ENCODE assay signal across 11 mouse cellular contexts in the genomic region with DNA sequence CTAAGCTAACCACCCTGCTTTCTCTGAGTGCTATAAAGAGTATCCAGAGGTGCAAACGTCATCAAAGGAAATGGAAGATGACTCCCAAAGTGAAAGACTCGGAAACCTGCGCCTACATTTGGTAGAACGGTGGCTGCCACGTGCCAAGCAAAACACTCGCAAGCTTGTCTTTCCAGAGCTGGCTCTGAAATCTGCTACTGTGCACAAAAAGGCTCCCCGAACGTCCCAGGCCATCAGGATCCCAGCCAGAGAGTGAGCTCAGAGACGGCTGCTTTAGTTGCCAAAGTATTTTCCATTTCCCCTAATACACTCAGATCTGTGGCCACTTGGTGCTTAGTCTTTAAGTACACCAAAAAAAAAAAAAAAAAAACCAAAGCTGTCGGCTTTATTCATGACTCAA. TPM values are rescaled to one million over a fixed set of nuclear protein-coding genes. Genes with fewer than 3 reads are reported as not detected.
DNase-seq lines count a peak whose midpoint lies in the region; ATAC-seq and TF ChIP-seq lines count a peak whose summit lies in the region.
"Had no signal": no experiment of that assay in that cellular context is flagged by ENCODE, and none has a peak within 500 bp of the region (broad histone marks: within the 10 kb centered on the region; RNA-seq: fewer than 3 reads in every experiment).

No protein-coding gene starts in this region.

- no peak overlapping the region for H3K4me2 ChIP-seq in kidney, embryonic 14.5 days (replicated peaks; ENCODE audit: low read depth, low read length)
- no peak overlapping the region for H3K4me2 ChIP-seq in stomach, postnatal 0 days (replicated peaks; ENCODE audit: low read depth)
- H3K4me2 ChIP-seq: embryonic facial prominence, embryonic 12.5 days; liver, embryonic 13.5 days; midbrain, embryonic 12.5 days had no signal

- peaks cover 14% of the 10 kb centered on the region for H3K4me1 ChIP-seq in kidney, embryonic 14.5 days (ENCODE audit: control insufficient read depth, insufficient read depth, low read length)
- no peaks in the 10 kb centered on the region for H3K4me1 ChIP-seq in stomach, postnatal 0 days (replicated peaks; ENCODE audit: control insufficient read depth, insufficient read depth)
- H3K4me1 ChIP-seq: liver, embryonic 13.5 days had no signal

- no peak overlapping the region for H3K4me3 ChIP-seq in kidney, embryonic 14.5 days (ENCODE audit: low read length)
- no peak overlapping the region for H3K4me3 ChIP-seq in stomach, postnatal 0 days (ENCODE audit: low read depth, low read length)
- H3K4me3 ChIP-seq: embryonic facial prominence, embryonic 12.5 days; liver, embryonic 13.5 days; midbrain, embryonic 12.5 days had no signal

- no peaks in the 10 kb centered on the region for H3K27me3 ChIP-seq in kidney, embryonic 14.5 days (ENCODE audit: control insufficient read depth, insufficient read depth, low read length)
- H3K27me3 ChIP-seq in stomach, postnatal 0 days (ENCODE audit: control insufficient read depth, insufficient read depth, low read length) = no peaks in the 10 kb centered on the region
- H3K27me3 ChIP-seq: embryonic facial prominence, embryonic 12.5 days; liver, embryonic 13.5 days; midbrain, embryonic 12.5 days had no signal

- peak; percentile 37 for DNase-seq in adrenal gland, postnatal 14 days
- DNase-seq in adrenal gland, adult 2 months = no peak
- peak; percentile 32 for DNase-seq in kidney, adult 11 months
- DNase-seq in gastrocnemius, postnatal 10 days = peak; percentile 65
- DNase-seq in heart, postnatal 4 days = peak; percentile 79
- DNase-seq in stomach, postnatal 0 days (ENCODE audit: low spot score) = no peak

- no peak for TF ChIP-seq CTCF in stomach, postnatal 0 days (IDR thresholded peaks at IDR 0.05; ENCODE audit: low read depth)

- no peak overlapping the region for H3K27ac ChIP-seq in kidney, embryonic 14.5 days (ENCODE audit: low read depth, low read length)
- H3K27ac ChIP-seq in stomach, postnatal 0 days (replicated peaks) = no peak overlapping the region
- H3K27ac ChIP-seq: embryonic facial prominence, embryonic 12.5 days; liver, embryonic 13.5 days; midbrain, embryonic 12.5 days had no signal

- TF ChIP-seq EP300 in stomach, postnatal 0 days (optimal IDR thresholded peaks at IDR 0.05) = no peak

- ATAC-seq in kidney, embryonic 14.5 days (ENCODE audit: low FRiP score, low TSS enrichment) = no peak
- no peak for ATAC-seq in CD4-positive, CD25-positive, alpha-beta regulatory T cell, adult 4 months
- no peak for ATAC-seq in stomach, postnatal 0 days (ENCODE audit: low FRiP score, low TSS enrichment)

- no peaks in the 10 kb centered on the region for H3K9me3 ChIP-seq in kidney, embryonic 14.5 days (ENCODE audit: control insufficient read depth, low read length)
- H3K9me3 ChIP-seq in stomach, postnatal 0 days (ENCODE audit: control insufficient read depth, low read length) = no peaks in the 10 kb centered on the region
- H3K9me3 ChIP-seq: embryonic facial prominence, embryonic 12.5 days; liver, embryonic 13.5 days; midbrain, embryonic 12.5 days had no signal

- H3K9ac ChIP-seq in kidney, embryonic 14.5 days (ENCODE audit: low read depth, low read length) = no peak overlapping the region
- H3K9ac ChIP-seq in stomach, postnatal 0 days (ENCODE audit: low read length) = no peak overlapping the region
- H3K9ac ChIP-seq: embryonic facial prominence, embryonic 12.5 days; liver, embryonic 13.5 days; midbrain, embryonic 12.5 days had no signal

- H3K36me3 ChIP-seq in kidney, embryonic 14.5 days (ENCODE audit: control insufficient read depth, insufficient read depth, low read length) = no peaks in the 10 kb centered on the region
- H3K36me3 ChIP-seq in stomach, postnatal 0 days (ENCODE audit: control insufficient read depth, insufficient read depth, low read length) = no peaks in the 10 kb centered on the region
- H3K36me3 ChIP-seq: embryonic facial prominence, embryonic 12.5 days; liver, embryonic 13.5 days; midbrain, embryonic 12.5 days had no signal

- 59% methylated on average over 10 of the region's 10 CpGs for WGBS in kidney, embryonic 14.5 days
- WGBS in stomach, postnatal 0 days = 56% methylated on average over 10 of the region's 10 CpGs

RNA-seq across cellular contexts. Expression of gene Angptl2, which starts 31.2 kb away (rescaled TPM):
- total RNA-seq in adrenal gland, postnatal 14 days (2021) = 35.6 and 36.8 TPM in 2 replicates
- 10 to 100 TPM; 24.0 to 48.3 TPM for total RNA-seq in adrenal gland, adult 2 months (2021)
- polyA plus RNA-seq in adrenal gland, adult 2 months (2012; rRNA removed) = 32.5 and 35.7 TPM in 2 replicates
- polyA plus RNA-seq in kidney, embryonic 14.5 days (2014; fragmentation: Nextera tagmentation; extraction: Ambion mirVana) = 21.1 and 27.0 TPM in 2 replicates
- 100 to 1,000 TPM; 258 to 272 TPM for total RNA-seq in gastrocnemius, postnatal 10 days (2021)
- 100 to 1,000 TPM; 108 to 126 TPM for total RNA-seq in heart, postnatal 4 days (2021)
- 10 to 100 TPM in 1 of 2 experiments, 1 to 10 TPM in 1; 7.6 to 16.5 TPM for polyA plus RNA-seq in CD4-positive, CD25-positive, alpha-beta regulatory T cell, adult 4 months (2017; shearing (Covaris generic))
- polyA plus RNA-seq in stomach, postnatal 0 days (2015; fragmentation: Nextera tagmentation; extraction: Ambion mirVana) = 35.3 and 37.3 TPM in 2 replicates

RNA-seq across cellular contexts. Expression of gene Garnl3, which starts 53.2 kb away (rescaled TPM):
- total RNA-seq in adrenal gland, postnatal 14 days (2021) = 15.1 and 20.9 TPM in 2 replicates
- total RNA-seq in adrenal gland, adult 2 months (2021) = 10 to 100 TPM; 13.3 to 15.0 TPM
- 13.4 and 21.4 TPM in 2 replicates for polyA plus RNA-seq in adrenal gland, adult 2 months (2012; rRNA removed)
- 11.6 and 12.1 TPM in 2 replicates for polyA plus RNA-seq in kidney, embryonic 14.5 days (2014; fragmentation: Nextera tagmentation; extraction: Ambion mirVana)
- total RNA-seq in gastrocnemius, postnatal 10 days (2021) = 1 to 10 TPM; 3.1 to 4.7 TPM
- 10 to 100 TPM in 1 of 2 experiments, 1 to 10 TPM in 1; 9.7 to 11.6 TPM for total RNA-seq in heart, postnatal 4 days (2021)
- under 1 TPM in 1 of 2 experiments, not detected in 1; 0.30 TPM for polyA plus RNA-seq in CD4-positive, CD25-positive, alpha-beta regulatory T cell, adult 4 months (2017; shearing (Covaris generic))
- polyA plus RNA-seq in stomach, postnatal 0 days (2015; fragmentation: Nextera tagmentation; extraction: Ambion mirVana) = 5.6 and 6.7 TPM in 2 replicates

Comparison
In these comparisons a context has a peak if more than half of its experiments do, and no peak if none do; other contexts are left out.
1. DNase-seq: peak in adrenal gland, postnatal 14 days (single experiment), kidney, adult 11 months (single experiment), gastrocnemius, postnatal 10 days (single experiment) and heart, postnatal 4 days (single experiment); none in adrenal gland, adult 2 months (single experiment) and stomach, postnatal 0 days (single experiment).